Mouse (Mus musculus) CH12.LX (cell line): ENCODE data around the gene Slc9a3r1. TPM values are rescaled to one million over a fixed set of nuclear protein-coding genes. Genes with fewer than 3 reads are reported as not detected.

Source experiments
- DNase-seq: peaks from one replicate; pipeline ENCODE4 v3.0.0-alpha.2; 2013; ENCODE audit errors: extremely low read depth
- H3K27ac ChIP-seq: 2 replicates; pipeline ENCODE4 v1.5.1; 2012; ENCODE audit warnings: low read depth, mild to moderate bottlenecking, control low read depth, moderate library complexity; ENCODE audit not compliant: insufficient read depth
- H3K27me3 ChIP-seq: replicated peaks from 2 replicates; pipeline ENCODE3; 2012; ENCODE audit warnings: inconsistent platforms
- H3K36me3 ChIP-seq, 2 experiments: replicated peaks in 1 of 2; 2 replicates each; pipeline versions ENCODE3 to v1.6.1; 2012; ENCODE audit warnings: inconsistent platforms in 1 of 2, low read length in 1 of 2, mild to moderate bottlenecking in 1 of 2, mixed read lengths in 1 of 2, moderate library complexity in 1 of 2; ENCODE audit not compliant: control insufficient read depth in 1 of 2, insufficient read depth in 1 of 2
- H3K4me1 ChIP-seq, 2 experiments: 2 replicates each; pipeline ENCODE4 v1.6.1; 2012; ENCODE audit warnings: inconsistent platforms in 1 of 2, moderate library complexity in 1 of 2; ENCODE audit not compliant: insufficient read depth in 2 of 2, control insufficient read depth in 1 of 2
- H3K4me2 ChIP-seq: 2 replicates; pipeline ENCODE4 v1.6.1; 2012; ENCODE audit warnings: low read depth, mild to moderate bottlenecking, control low read depth; ENCODE audit not compliant: poor library complexity, insufficient read depth, severe bottlenecking
- H3K4me3 ChIP-seq, 3 experiments: fragments of 150-350 bp in 1 of 3; sonication (generic) in 1 of 3; replicated peaks in 1 of 3; 2 replicates each; pipeline versions ENCODE3 to v1.5.1; 2011 to 2012; ENCODE audit warnings: low read depth in 2 of 3, low read length in 2 of 3, mild to moderate bottlenecking in 2 of 3, moderate library complexity in 2 of 3, control low read depth in 1 of 3, improper control_type of control experiment in 1 of 3, inconsistent platforms in 1 of 3, mixed read lengths in 1 of 3; ENCODE audit not compliant: poor library complexity in 1 of 3
- H3K79me2 ChIP-seq: replicated peaks from 2 replicates; pipeline ENCODE4 v1.6.1; 2012; ENCODE audit warnings: mild to moderate bottlenecking, moderate library complexity; ENCODE audit not compliant: control insufficient read depth, poor library complexity, insufficient read depth, severe bottlenecking; ENCODE audit errors: extremely low read depth
- H3K9ac ChIP-seq: 2 replicates; pipeline ENCODE4 v1.6.1; 2012; ENCODE audit warnings: low read depth, mild to moderate bottlenecking, control low read depth, moderate library complexity; ENCODE audit not compliant: insufficient read depth
- H3K9me3 ChIP-seq: replicated peaks from 2 replicates; pipeline ENCODE3; 2012; ENCODE audit warnings: low read length, inconsistent platforms, mixed read lengths
- BHLHE40 ChIP-seq: IDR thresholded peaks from 2 replicates; pipeline ENCODE4 v1.6.1; 2011; ENCODE audit warnings: mild to moderate bottlenecking, low read depth, low read length, improper control_type of control experiment
- CHD1 ChIP-seq: IDR thresholded peaks from 2 replicates; pipeline ENCODE4 v1.6.1; 2012; ENCODE audit warnings: low read depth, low read length, improper control_type of control experiment, inconsistent platforms
- CHD2 ChIP-seq: IDR thresholded peaks from 2 replicates; pipeline ENCODE4 v1.6.1; 2011; ENCODE audit warnings: low read length, improper control_type of control experiment
- CTCF ChIP-seq, 2 experiments: IDR thresholded peaks in 1 of 2; conservative IDR thresholded peaks in 1 of 2; 2 replicates each; pipeline ENCODE4 v1.5.1; 2011 to 2012; ENCODE audit warnings: low read depth in 2 of 2, low read length in 2 of 2, improper control_type of control experiment in 1 of 2, inconsistent platforms in 1 of 2, mild to moderate bottlenecking in 1 of 2, moderate library complexity in 1 of 2
- E2F4 ChIP-seq: IDR thresholded peaks from 2 replicates; pipeline ENCODE4 v1.6.1; 2011; ENCODE audit warnings: low read depth, low read length, improper control_type of control experiment; ENCODE audit not compliant: insufficient replicate concordance
- ELF1 ChIP-seq: IDR thresholded peaks from 2 replicates; pipeline ENCODE4 v1.6.1; 2014; ENCODE audit warnings: low read depth, mild to moderate bottlenecking, inconsistent platforms, low read length, improper control_type of control experiment
- EP300 ChIP-seq: IDR thresholded peaks from 2 replicates; pipeline ENCODE4 v1.6.1; 2011; ENCODE audit warnings: low read length, improper control_type of control experiment
- ETS1 ChIP-seq: conservative IDR thresholded peaks from 2 replicates; pipeline ENCODE4 v1.6.1; 2012; ENCODE audit warnings: low read depth, mild to moderate bottlenecking, inconsistent platforms, low read length, improper control_type of control experiment, moderate library complexity
- HCFC1 ChIP-seq: IDR thresholded peaks from 2 replicates; pipeline ENCODE4 v1.6.1; 2012; ENCODE audit warnings: low read depth, mild to moderate bottlenecking, inconsistent platforms, low read length, improper control_type of control experiment
- IRF4 ChIP-seq: IDR thresholded peaks from 2 replicates; pipeline ENCODE4 v1.6.1; 2014; ENCODE audit warnings: low read depth, mild to moderate bottlenecking, inconsistent platforms, low read length, improper control_type of control experiment
- KAT2A ChIP-seq: IDR thresholded peaks from 2 replicates; pipeline ENCODE4 v1.6.1; 2012; ENCODE audit warnings: low read length, improper control_type of control experiment, inconsistent platforms; ENCODE audit not compliant: insufficient replicate concordance
- MAX ChIP-seq: IDR thresholded peaks from 2 replicates; pipeline ENCODE4 v1.6.1; 2011; ENCODE audit warnings: low read length, improper control_type of control experiment
- MXI1 ChIP-seq: IDR thresholded peaks from 2 replicates; pipeline ENCODE4 v1.6.1; 2011; ENCODE audit warnings: mild to moderate bottlenecking, low read depth, low read length, improper control_type of control experiment
- NELFE ChIP-seq: IDR thresholded peaks from 2 replicates; pipeline ENCODE4 v1.6.1; 2011; ENCODE audit warnings: low read depth, low read length, improper control_type of control experiment
- POLR2A ChIP-seq: IDR thresholded peaks from 2 replicates; pipeline ENCODE4 v1.6.1; 2011; ENCODE audit warnings: low read depth, mild to moderate bottlenecking, improper control_type of control experiment, low read length
- POLR2AphosphoS2 ChIP-seq: IDR thresholded peaks from 2 replicates; pipeline ENCODE4 v1.6.1; 2011; ENCODE audit warnings: low read depth, low read length, improper control_type of control experiment
- RAD21 ChIP-seq: IDR thresholded peaks from 2 replicates; pipeline ENCODE4 v1.6.1; 2011; ENCODE audit warnings: low read depth, mild to moderate bottlenecking, low read length, improper control_type of control experiment, moderate library complexity
- RCOR1 ChIP-seq: conservative IDR thresholded peaks from 2 replicates; pipeline ENCODE4 v1.6.1; 2012; ENCODE audit warnings: low read depth, mild to moderate bottlenecking, inconsistent platforms, low read length, improper control_type of control experiment
- SIN3A ChIP-seq: IDR thresholded peaks from 2 replicates; pipeline ENCODE4 v1.6.1; 2012; ENCODE audit warnings: low read length, improper control_type of control experiment, inconsistent platforms
- SMC3 ChIP-seq: IDR thresholded peaks from 2 replicates; pipeline ENCODE4 v1.6.1; 2011; ENCODE audit warnings: low read depth, low read length, improper control_type of control experiment
- TCF12 ChIP-seq: IDR thresholded peaks from 2 replicates; pipeline ENCODE4 v1.6.1; 2014; ENCODE audit warnings: low read depth, mild to moderate bottlenecking, inconsistent platforms, low read length, improper control_type of control experiment
- USF2 ChIP-seq: conservative IDR thresholded peaks from 2 replicates; pipeline ENCODE4 v1.6.1; 2011; ENCODE audit warnings: low read depth, low read length, improper control_type of control experiment
- ZC3H11A ChIP-seq: IDR thresholded peaks from 2 replicates; pipeline ENCODE4 v1.6.1; 2012; ENCODE audit warnings: low read depth, mild to moderate bottlenecking, inconsistent platforms, low read length, improper control_type of control experiment
- ZMIZ1 ChIP-seq: IDR thresholded peaks from 2 replicates; pipeline ENCODE4 v1.6.1; 2012; ENCODE audit warnings: low read depth, mild to moderate bottlenecking, inconsistent platforms, low read length, improper control_type of control experiment
- dilution Hi-C: fragments of 300-500 bp; cut with MboI; formaldehyde crosslinking; loops from 2 replicates; pipeline ENCODE4 v1.14.3; 2020; ENCODE audit warnings: low sequenced_read_pairs; ENCODE audit not compliant: extremely low pct_unique_long_range_greater_than_20kb, extremely low pct_ligation_motif_present
- in situ Hi-C: fragments of 300-500 bp; cut with MboI; formaldehyde crosslinking; loops from 3 replicates; pipeline ENCODE4 v1.14.3; 2019; ENCODE audit warnings: low sequenced_read_pairs, low pct_ligation_motif_present, low pct_unique_long_range_greater_than_20kb, mixed read lengths
- polyA plus RNA-seq: library from polyadenylated mRNA; unstranded; fragments of >175 nt; gene quantifications from 2 replicates; pipeline ENCODE4 v1.2.1, GENCODE M21; 2012; ENCODE audit warnings: low read depth; ENCODE audit not compliant: insufficient read length
- total RNA-seq, 2 experiments: library from RNA; depleted of rRNA; stranded (reverse); fragments of 300-350 nt in 1 of 2; fragments of >200 nt in 1 of 2; gene quantifications; 2 replicates each; pipeline ENCODE4 v1.2.3; 2012 to 2014

The Slc9a3r1 gene
- total and polyA plus RNA-seq, 3 experiments: 51.9 to 69.0 (median 63.7) TPM

GRCm38 (mm10) chr11:115226811-115227491, 63.8 kb downstream of the Slc9a3r1 start:
- H3K4me2 ChIP-seq: no peak overlapping the region
- no peaks in the 10 kb centered on the region for H3K27me3 ChIP-seq
- peaks cover 7 to 54% of the 10 kb centered on the region in 2 experiments for H3K36me3 ChIP-seq
- in situ Hi-C loops: no loop called here
- no peak for DNase-seq
- TF ChIP-seq USF2 (no peak), MAX (no peak), CHD1 (no peak), RCOR1 (no peak), ZC3H11A (no peak), NELFE (no peak), POLR2AphosphoS2 (no peak), POLR2A (no peak), ETS1 (no peak), IRF4 (no peak), CTCF (conservative IDR thresholded peaks at IDR 0.05 in 1 of 2, IDR thresholded peaks at IDR 0.05 in 1 of 2; ENCODE audit: low read depth in 2 of 2, low read length in 2 of 2) (no peak), BHLHE40 (no peak), KAT2A (no peak), EP300 (no peak), RAD21 (no peak), E2F4 (no peak)
- H3K79me2 ChIP-seq: no peaks in the 10 kb centered on the region
- H3K4me3 ChIP-seq: no peak overlapping the region
- peaks cover 19 to 76% of the 10 kb centered on the region in 2 experiments for H3K4me1 ChIP-seq
- H3K9me3 ChIP-seq: no peaks in the 10 kb centered on the region
- dilution Hi-C loops: no loop called here
- H3K9ac ChIP-seq: no peak overlapping the region
- no peak overlapping the region for H3K27ac ChIP-seq

DNA sequence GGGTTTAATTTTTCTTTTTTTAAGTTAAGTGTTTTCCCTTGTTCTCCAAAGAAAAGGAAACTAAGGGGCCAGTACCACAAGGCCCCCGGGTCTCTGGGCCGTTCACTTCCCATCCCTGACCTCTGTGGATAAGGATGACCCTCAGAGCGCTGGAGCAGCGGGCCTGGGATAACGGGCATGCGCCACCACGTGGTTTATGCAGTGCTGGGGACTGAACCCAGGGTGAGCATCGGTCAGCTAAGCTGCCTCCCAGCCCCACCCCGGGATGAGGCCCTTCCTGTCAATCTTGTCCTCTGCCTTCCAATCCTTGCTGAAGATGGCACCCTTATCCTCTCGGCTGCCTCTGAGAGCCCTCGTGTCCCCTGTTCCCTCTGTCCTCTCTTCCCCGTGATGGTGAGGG, 64.5 kb downstream of the Slc9a3r1 start:
- no peak overlapping the region for H3K4me2 ChIP-seq
- TF ChIP-seq ELF1: no peak
- no peak for TF ChIP-seq CHD2
- TF ChIP-seq TCF12: no peak
- no peak for TF ChIP-seq ZMIZ1
- TF ChIP-seq MXI1: no peak
- TF ChIP-seq SIN3A: no peak
- no peak for TF ChIP-seq USF2
- TF ChIP-seq ZC3H11A: no peak
- no peak for TF ChIP-seq KAT2A
- no peak for TF ChIP-seq BHLHE40
- no peak for TF ChIP-seq POLR2AphosphoS2
- no peak for TF ChIP-seq HCFC1
- no peak for TF ChIP-seq SMC3
- TF ChIP-seq ETS1: no peak
- no peaks in the 10 kb centered on the region for H3K27me3 ChIP-seq
- H3K79me2 ChIP-seq: no peaks in the 10 kb centered on the region
- peaks cover 26 to 83% of the 10 kb centered on the region in 2 experiments for H3K4me1 ChIP-seq
- H3K9ac ChIP-seq: no peak overlapping the region
- no peaks in the 10 kb centered on the region for H3K9me3 ChIP-seq
- H3K36me3 ChIP-seq: peaks cover 7 to 47% of the 10 kb centered on the region in 2 experiments
- no peak overlapping the region for H3K27ac ChIP-seq
- no peak for DNase-seq
- H3K4me3 ChIP-seq: no peak overlapping the region
- in situ Hi-C loops (no loop called here), dilution Hi-C loops (no loop called here)
